ENCODE assay signal across 8 mouse cellular contexts in genomic region chr5:135724536-135725322, GRCm38 (mm10). TPM values are rescaled to one million over a fixed set of nuclear protein-coding genes. Genes with fewer than 3 reads are reported as not detected.
DNase-seq lines count a peak whose midpoint lies in the region.

No protein-coding gene starts in this region.

- H3K4me3 ChIP-seq in midbrain, embryonic 10.5 days = peak overlapping the region; percentile 53

- intact Hi-C loops in left cerebral cortex, postnatal 36 days (cut with DNase I) = no loop called here

- peaks cover 57% of the 10 kb centered on the region for H3K4me1 ChIP-seq in midbrain, embryonic 10.5 days

- peak overlapping the region; percentile 92 for H3K27ac ChIP-seq in midbrain, embryonic 10.5 days (replicated peaks)

- no peaks in the 10 kb centered on the region for H3K27me3 ChIP-seq in midbrain, embryonic 10.5 days (ENCODE audit: low read depth, poor library complexity, severe bottlenecking)

- H3K9me3 ChIP-seq in midbrain, embryonic 10.5 days (replicated peaks) = no peaks in the 10 kb centered on the region

- DNase-seq in cerebellum, postnatal 10 days = peak; percentile 39 to 59
- no peak for DNase-seq in cerebellum, postnatal 14 days
- peak; percentile 84 for DNase-seq in Muller cell, postnatal 12 days (ENCODE audit: inconsistent ontology term)
- DNase-seq in forelimb bud, embryonic 11.5 days (ENCODE audit: low read depth, low spot score) = peak; percentile 81
- peak; percentile 67 for DNase-seq in midbrain, embryonic 10.5 days (ENCODE audit: low spot score)
- no peak for DNase-seq in natural killer cell, adult 2 months (ENCODE audit: low spot score in 2 of 2)
- DNase-seq in left cerebral cortex, postnatal 36 days (ENCODE audit: low spot score in 2 of 2) = no peak
- no peak for DNase-seq in thymus, postnatal 0 days (ENCODE audit: low spot score)

- H3K36me3 ChIP-seq in midbrain, embryonic 10.5 days = peaks cover 48% of the 10 kb centered on the region

- WGBS in midbrain, embryonic 10.5 days = 6% methylated on average over 9 of the region's 9 CpGs

RNA-seq across cellular contexts. Expression of gene Tmem120a, which starts 19.5 kb away (rescaled TPM):
- polyA plus RNA-seq in midbrain, embryonic 10.5 days (2016; fragmentation: Nextera tagmentation; extraction: Ambion mirVana) = 64.1 and 65.9 TPM in 2 replicates
- total RNA-seq in left cerebral cortex, postnatal 36 days (2021) = 10 to 100 TPM; 15.6 to 18.0 TPM
- 37.3 and 40.4 TPM in 2 replicates for polyA plus RNA-seq in thymus, postnatal 0 days (2015; fragmentation: Nextera tagmentation; extraction: Ambion mirVana)

RNA-seq across cellular contexts. Expression of gene Styxl1, which starts 53.5 kb away (rescaled TPM):
- 0.41 TPM in 1 of 2 replicates, not detected in the other for polyA plus RNA-seq in midbrain, embryonic 10.5 days (2016; fragmentation: Nextera tagmentation; extraction: Ambion mirVana)
- not detected for total RNA-seq in left cerebral cortex, postnatal 36 days (2021)
- 0.83 and 0.96 TPM in 2 replicates for polyA plus RNA-seq in thymus, postnatal 0 days (2015; fragmentation: Nextera tagmentation; extraction: Ambion mirVana)

RNA-seq across cellular contexts. Expression of gene Mdh2, which starts 53.6 kb away (rescaled TPM):
- polyA plus RNA-seq in midbrain, embryonic 10.5 days (2016; fragmentation: Nextera tagmentation; extraction: Ambion mirVana) = 616 and 619 TPM in 2 replicates
- total RNA-seq in left cerebral cortex, postnatal 36 days (2021) = 100 to 1,000 TPM; 374 to 435 TPM
- 525 and 570 TPM in 2 replicates for polyA plus RNA-seq in thymus, postnatal 0 days (2015; fragmentation: Nextera tagmentation; extraction: Ambion mirVana)

RNA-seq across cellular contexts. Expression of gene Por, which starts 54.9 kb away (rescaled TPM):
- 114 and 145 TPM in 2 replicates for polyA plus RNA-seq in midbrain, embryonic 10.5 days (2016; fragmentation: Nextera tagmentation; extraction: Ambion mirVana)
- 10 to 100 TPM; 83.7 to 90.9 TPM for total RNA-seq in left cerebral cortex, postnatal 36 days (2021)
- polyA plus RNA-seq in thymus, postnatal 0 days (2015; fragmentation: Nextera tagmentation; extraction: Ambion mirVana) = 44.4 and 45.8 TPM in 2 replicates

Comparison
In these comparisons a context has a peak if more than half of its experiments do, and no peak if none do; other contexts are left out.
1. DNase-seq: peak in cerebellum, postnatal 10 days (2 of 2), Muller cell, postnatal 12 days (single experiment), forelimb bud, embryonic 11.5 days (single experiment) and midbrain, embryonic 10.5 days (single experiment); none in cerebellum, postnatal 14 days (0 of 2), natural killer cell, adult 2 months (0 of 2), left cerebral cortex, postnatal 36 days (0 of 2) and thymus, postnatal 0 days (single experiment).